Mouse (Mus musculus) cerebellum, postnatal 10 days (tissue): ENCODE results near the gene Slc25a35.
"Not testable (repeated sequence)": the region's sequence is repeated elsewhere in the genome, so short reads cannot be mapped to it uniquely, and the experiment has no call there.

ENCODE experiments used
- DNase-seq, 2 experiments: peaks; one replicate each; pipeline ENCODE4 v3.0.0; 2021; ENCODE audit warnings: mixed read lengths in 2 of 2

Gene Slc25a35

GRCm38 (mm10) chr11:68967337-68968282 is at the start of gene Slc25a35:
Gene Slc25a35 (plus strand): TSS chr11:68968131.
- DNase-seq: peak; percentile 93 to 96

- DNase-seq: no peak
These were observed 44.7 kb upstream of the Slc25a35 start for GRCm38 (mm10) chr11:68923191-68923590.

GRCm38 (mm10) chr11:68924749-68925148 is 43.2 kb upstream of the Slc25a35 start:
- DNase-seq: no peak

GRCm38 (mm10) chr11:68926981-68927380 is 41.0 kb upstream of the Slc25a35 start, which contains the start of gene Odf4:
Gene Odf4 (minus strand): TSS chr11:68927081.
- no peak for DNase-seq

GRCm38 (mm10) chr11:68929947-68930346 is 38.0 kb upstream of the Slc25a35 start:
- DNase-seq: no peak

- no peak for DNase-seq
These were observed 33.9 kb upstream of the Slc25a35 start for GRCm38 (mm10) chr11:68933885-68934507.

- DNase-seq: not testable (repeated sequence)
These were observed 31.0 kb upstream of the Slc25a35 start for GRCm38 (mm10) chr11:68936951-68937350.

- DNase-seq: peak; percentile 91 to 92
These were observed 28.3 kb upstream of the Slc25a35 start for GRCm38 (mm10) chr11:68939451-68940304.

- DNase-seq: no peak
These were observed 27.4 kb upstream of the Slc25a35 start for GRCm38 (mm10) chr11:68940516-68940915.

GRCm38 (mm10) chr11:68942731-68943130 is 25.2 kb upstream of the Slc25a35 start:
- no peak for DNase-seq

- DNase-seq: no peak
These were observed 22.7 kb upstream of the Slc25a35 start for GRCm38 (mm10) chr11:68945245-68945644.

- no peak for DNase-seq
These were observed 21.9 kb upstream of the Slc25a35 start for GRCm38 (mm10) chr11:68946001-68946400.

GRCm38 (mm10) chr11:68946806-68947440 is 21.0 kb upstream of the Slc25a35 start:
- DNase-seq: peak; percentile 44 to 51

- DNase-seq: peak; percentile 71 to 78
These were observed 20.4 kb upstream of the Slc25a35 start for GRCm38 (mm10) chr11:68947542-68947993.

- DNase-seq: no peak
These were observed 14.0 kb upstream of the Slc25a35 start for GRCm38 (mm10) chr11:68953903-68954302.

- DNase-seq: no peak
These were observed 13.5 kb upstream of the Slc25a35 start for GRCm38 (mm10) chr11:68954408-68954807.

- DNase-seq: no peak
These were observed 12.5 kb upstream of the Slc25a35 start for GRCm38 (mm10) chr11:68955473-68955872.

GRCm38 (mm10) chr11:68956107-68956506 is 11.8 kb upstream of the Slc25a35 start:
- DNase-seq: no peak

GRCm38 (mm10) chr11:68956697-68957096 is 11.2 kb upstream of the Slc25a35 start:
- no peak for DNase-seq

- no peak for DNase-seq
These were observed 10.6 kb upstream of the Slc25a35 start, which contains the start of gene Arhgef15 for GRCm38 (mm10) chr11:68957308-68957707. Gene Arhgef15 (minus strand): TSS chr11:68957480.

- no peak for DNase-seq
These were observed 10.0 kb upstream of the Slc25a35 start for GRCm38 (mm10) chr11:68957971-68958370.

GRCm38 (mm10) chr11:68961596-68961995 is 6.3 kb upstream of the Slc25a35 start:
- DNase-seq: no peak
